Mouse (Mus musculus): ENCODE data around the gene Pygo2.

DNA sequence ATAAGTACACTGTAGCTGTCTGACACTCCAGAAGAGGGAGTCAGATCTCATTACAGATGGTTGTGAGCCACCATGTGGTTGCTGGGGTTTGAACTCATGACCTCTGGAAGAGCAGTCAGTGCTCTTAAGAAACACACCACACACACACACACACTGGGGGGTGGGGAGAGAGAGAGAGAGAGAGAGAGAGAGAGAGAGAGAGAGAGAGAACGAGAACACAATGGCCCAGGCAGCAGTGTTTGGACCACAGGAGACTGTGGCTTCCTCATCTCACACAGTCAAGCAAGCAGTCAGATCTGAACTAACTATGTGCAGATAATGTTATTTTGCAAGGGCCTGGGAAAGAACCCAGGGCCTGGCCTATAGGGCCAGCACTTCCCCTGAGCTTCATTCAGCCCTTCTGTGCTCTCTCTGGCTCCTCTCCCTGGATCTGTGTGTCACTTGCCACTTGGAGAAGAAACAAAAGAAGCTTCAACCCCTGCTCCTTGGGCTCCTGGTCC is 25.8 kb downstream of the Pygo2 start:
- TF ChIP-seq CTCF (IDR thresholded peaks at IDR 0.05; ENCODE audit: extremely low read depth, insufficient read depth, insufficient read length, insufficient replicate concordance) (no peak), POLR2A (IDR thresholded peaks at IDR 0.05; ENCODE audit: low read depth, low read length) (no peak)
